Mouse (Mus musculus): Measurements from ENCODE around the gene Zp3. TPM values are rescaled to one million over a fixed set of nuclear protein-coding genes. Genes with fewer than 3 reads are reported as not detected.

Zp3 gene
- polyA plus RNA-seq (2014; fragmentation: Nextera tagmentation; extraction: Ambion mirVana), result 0.16 TPM in 1 of 2 replicates, not detected in the other

DNA sequence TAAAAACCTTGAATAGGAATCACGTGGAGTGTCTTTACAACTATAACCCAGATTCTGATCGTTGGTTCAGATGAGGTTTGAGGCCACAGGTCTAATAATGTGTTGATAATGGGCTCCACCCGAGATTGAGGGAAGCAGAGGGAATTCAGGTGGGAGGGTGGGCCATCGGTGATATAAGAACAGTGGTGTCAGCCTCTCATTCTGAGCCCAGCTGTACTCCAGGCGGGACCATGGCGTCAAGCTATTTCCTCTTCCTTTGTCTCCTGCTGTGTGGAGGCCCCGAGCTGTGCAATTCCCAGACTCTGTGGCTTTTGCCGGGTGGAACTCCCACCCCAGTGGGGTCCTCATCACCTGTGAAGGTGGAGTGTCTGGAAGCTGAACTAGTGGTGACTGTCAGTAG is at the start of gene Zp3:
Gene Zp3, plus strand, starts transcription at position 196 of the 400 bp plus-strand sequence.
- no peaks in the 10 kb centered on the region for H3K27me3 ChIP-seq (ENCODE audit: control insufficient read depth, insufficient read depth, low read length)
- H3K4me1 ChIP-seq (ENCODE audit: control insufficient read depth, insufficient read depth, low read length), result no peaks in the 10 kb centered on the region
- no peaks in the 10 kb centered on the region for H3K36me3 ChIP-seq (ENCODE audit: control insufficient read depth, insufficient read depth, low read length)
- DNase-seq, result no peak
- H3K4me3 ChIP-seq (replicated peaks; ENCODE audit: low read depth, low read length), result no peak within 1 kb of the TSS
- no peak within 1 kb of the TSS for H3K27ac ChIP-seq (replicated peaks; ENCODE audit: low read depth, low read length)
- ATAC-seq (ENCODE audit: low FRiP score, low TSS enrichment), result no peak
- no peak within 1 kb of the TSS for H3K9ac ChIP-seq (replicated peaks; ENCODE audit: low read length)
- no peaks in the 10 kb centered on the region for H3K9me3 ChIP-seq (ENCODE audit: control insufficient read depth, low read length)
- 82% methylated on average over 8 of the region's 8 CpGs for WGBS
- no peak within 1 kb of the TSS for H3K4me2 ChIP-seq (ENCODE audit: low read length)

DNA sequence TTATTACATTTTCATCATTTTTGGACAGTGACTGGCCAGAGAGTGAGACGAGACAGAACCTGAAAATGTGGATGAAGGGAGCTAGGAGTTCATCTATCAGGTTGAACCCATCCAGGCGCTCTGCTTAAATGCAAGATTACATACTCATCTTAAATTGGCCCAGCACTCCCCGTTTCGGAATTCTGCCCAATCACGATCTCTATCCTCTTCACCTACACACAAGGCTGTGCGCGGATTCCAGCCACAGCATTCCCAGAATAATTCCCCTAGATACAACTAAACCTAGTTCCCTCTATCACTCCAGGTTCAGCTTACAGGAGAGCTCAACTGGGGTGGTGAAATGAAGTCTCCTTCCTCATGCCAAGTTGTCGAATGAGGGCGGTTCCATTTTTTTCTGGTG is 48.4 kb upstream of the Zp3 start:
- Histone ChIP-seq H3K36me3 (ENCODE audit: control insufficient read depth, insufficient read depth, low read length) (peaks cover 52% of the 10 kb centered on the region), H3K9ac (replicated peaks; ENCODE audit: low read length) (peak overlapping the region; percentile 26; the same call in 1 of the 2 replicates), H3K4me1 (ENCODE audit: control insufficient read depth, insufficient read depth, low read length) (peaks cover 26% of the 10 kb centered on the region)

DNA sequence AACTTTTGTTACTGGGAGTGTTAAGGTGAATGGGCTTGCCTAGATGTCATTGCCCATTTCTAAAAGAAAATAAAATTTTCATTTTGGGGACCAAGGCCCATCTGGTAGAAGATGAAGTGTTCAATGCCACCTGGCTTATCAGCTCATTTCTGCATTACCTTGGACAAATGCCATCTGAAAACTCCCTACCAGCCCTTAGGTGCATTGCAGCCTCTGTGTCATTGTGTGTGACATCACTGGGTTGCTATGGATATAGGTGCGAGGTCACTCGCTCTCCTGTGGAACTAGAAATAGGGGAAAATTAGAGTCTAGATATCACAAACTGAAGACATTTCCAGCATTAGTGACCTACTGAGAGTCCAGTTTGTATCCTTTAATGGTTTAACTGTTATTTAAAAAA is 47.5 kb upstream of the Zp3 start:
- Histone ChIP-seq H3K4me3 (replicated peaks; ENCODE audit: low read depth, low read length) (peak overlapping the region; percentile 86), H3K36me3 (ENCODE audit: control insufficient read depth, insufficient read depth, low read length) (peaks cover 43% of the 10 kb centered on the region), H3K27ac (replicated peaks; ENCODE audit: low read depth, low read length) (no peak overlapping the region), H3K9me3 (ENCODE audit: control insufficient read depth, low read length) (no peaks in the 10 kb centered on the region), H3K4me1 (ENCODE audit: control insufficient read depth, insufficient read depth, low read length) (peaks cover 25% of the 10 kb centered on the region), H3K4me2 (ENCODE audit: low read length) (peak overlapping the region; percentile 75), H3K27me3 (ENCODE audit: control insufficient read depth, insufficient read depth, low read length) (no peaks in the 10 kb centered on the region), H3K9ac (replicated peaks; ENCODE audit: low read length) (peak overlapping the region; percentile 95)
- ATAC-seq (ENCODE audit: low FRiP score, low TSS enrichment), result no peak
- peak; percentile 65 for DNase-seq
- 52% methylated on average over 2 of the region's 2 CpGs for WGBS

More for the DNA sequence above, 48.4 kb upstream of the Zp3 start:
- WGBS, result 93% methylated on average over 9 of the region's 9 CpGs
- Histone ChIP-seq H3K4me3 (replicated peaks; ENCODE audit: low read depth, low read length) (peak overlapping the region; percentile 86), H3K9me3 (ENCODE audit: control insufficient read depth, low read length) (no peaks in the 10 kb centered on the region), H3K27me3 (ENCODE audit: control insufficient read depth, insufficient read depth, low read length) (no peaks in the 10 kb centered on the region), H3K27ac (replicated peaks; ENCODE audit: low read depth, low read length) (no peak overlapping the region), H3K4me2 (ENCODE audit: low read length) (peak overlapping the region; percentile 75)
- DNase-seq, result no peak
- ATAC-seq (ENCODE audit: low FRiP score, low TSS enrichment), result no peak

DNA sequence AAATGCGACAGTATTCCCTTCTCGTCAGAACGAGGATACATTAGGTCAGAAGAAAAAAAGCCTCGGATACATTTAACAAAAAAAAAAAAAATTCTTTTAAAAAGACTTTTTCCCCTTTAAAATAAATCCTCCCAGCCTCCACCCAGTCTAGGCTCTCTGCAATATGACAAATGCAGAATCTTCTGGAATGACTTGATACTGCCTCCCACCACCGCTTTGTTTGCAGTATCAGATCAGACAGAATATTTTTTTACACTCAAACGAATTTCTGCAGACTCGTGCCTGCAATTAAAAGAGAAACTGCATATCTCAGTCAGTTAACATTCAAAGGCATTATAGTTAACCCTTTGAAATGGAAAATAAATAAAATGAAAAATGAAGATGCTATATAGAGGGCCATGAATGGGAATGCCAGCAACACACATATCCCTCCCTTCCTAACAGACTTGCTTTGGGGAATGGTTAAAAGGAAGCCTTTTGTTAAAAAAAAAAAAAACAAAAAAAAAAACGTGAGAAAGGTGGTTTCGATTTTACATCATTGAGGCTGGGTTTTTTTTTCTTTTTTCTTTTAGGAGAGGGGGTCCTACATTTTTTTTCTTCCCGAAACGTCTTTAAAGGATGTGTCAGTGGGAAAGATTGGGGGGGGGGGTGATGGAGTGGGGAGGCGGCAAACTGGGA is 46.5 kb upstream of the Zp3 start:
- ATAC-seq (ENCODE audit: low FRiP score, low TSS enrichment), result no peak
- DNase-seq, result peak; percentile 67
- peaks cover 25% of the 10 kb centered on the region for H3K4me1 ChIP-seq (ENCODE audit: control insufficient read depth, insufficient read depth, low read length)
- peaks cover 36% of the 10 kb centered on the region for H3K36me3 ChIP-seq (ENCODE audit: control insufficient read depth, insufficient read depth, low read length)
- peak overlapping the region; percentile 95 for H3K9ac ChIP-seq (replicated peaks; ENCODE audit: low read length)
- no peaks in the 10 kb centered on the region for H3K27me3 ChIP-seq (ENCODE audit: control insufficient read depth, insufficient read depth, low read length)
- peak overlapping the region; percentile 86 for H3K4me3 ChIP-seq (replicated peaks; ENCODE audit: low read depth, low read length)
- H3K9me3 ChIP-seq (ENCODE audit: control insufficient read depth, low read length), result no peaks in the 10 kb centered on the region
- WGBS, result 11% methylated on average over 12 of the region's 12 CpGs
- peak overlapping the region; percentile 97 for H3K27ac ChIP-seq (replicated peaks; ENCODE audit: low read depth, low read length)
- H3K4me2 ChIP-seq (ENCODE audit: low read length), result peak overlapping the region; percentile 75

DNA sequence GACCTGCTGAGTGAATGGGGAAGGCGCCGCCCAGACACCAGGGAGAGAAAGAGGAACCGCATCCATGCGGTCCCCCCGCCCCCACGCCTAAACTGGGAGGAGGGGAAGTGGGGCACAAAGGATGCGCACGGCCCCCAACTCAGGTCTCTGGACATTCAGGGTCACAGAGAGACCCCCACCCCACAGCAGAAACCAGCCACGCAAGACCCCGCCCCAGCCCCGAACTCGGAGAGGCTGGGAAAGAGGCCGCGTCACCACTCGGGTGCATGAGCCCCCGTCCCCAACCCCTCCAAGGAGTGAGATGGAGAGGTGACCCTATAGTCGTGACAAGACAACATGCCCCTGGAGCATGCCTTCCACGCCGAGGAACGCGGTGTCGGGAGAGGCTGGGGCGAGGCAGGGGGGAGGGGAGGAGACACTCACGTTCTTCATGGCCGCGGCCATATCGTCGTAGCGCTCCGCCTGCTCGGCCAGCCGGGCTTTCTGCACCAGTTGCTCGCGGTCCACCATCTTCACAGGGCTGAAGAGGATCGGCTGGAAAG is 45.9 kb upstream of the Zp3 start:
- Histone ChIP-seq H3K4me2 (ENCODE audit: low read length) (peak overlapping the region; percentile 75), H3K36me3 (ENCODE audit: control insufficient read depth, insufficient read depth, low read length) (peaks cover 34% of the 10 kb centered on the region), H3K9ac (replicated peaks; ENCODE audit: low read length) (peak overlapping the region; percentile 95), H3K4me1 (ENCODE audit: control insufficient read depth, insufficient read depth, low read length) (peaks cover 25% of the 10 kb centered on the region), H3K4me3 (replicated peaks; ENCODE audit: low read depth, low read length) (peak overlapping the region; percentile 86), H3K9me3 (ENCODE audit: control insufficient read depth, low read length) (no peaks in the 10 kb centered on the region), H3K27me3 (ENCODE audit: control insufficient read depth, insufficient read depth, low read length) (no peaks in the 10 kb centered on the region), H3K27ac (replicated peaks; ENCODE audit: low read depth, low read length) (peak overlapping the region; percentile 97)
- DNase-seq, result peak; percentile 84
- WGBS, result under 1% methylated on average over 35 of the region's 35 CpGs
- ATAC-seq (ENCODE audit: low FRiP score, low TSS enrichment), result peak; percentile 80

DNA sequence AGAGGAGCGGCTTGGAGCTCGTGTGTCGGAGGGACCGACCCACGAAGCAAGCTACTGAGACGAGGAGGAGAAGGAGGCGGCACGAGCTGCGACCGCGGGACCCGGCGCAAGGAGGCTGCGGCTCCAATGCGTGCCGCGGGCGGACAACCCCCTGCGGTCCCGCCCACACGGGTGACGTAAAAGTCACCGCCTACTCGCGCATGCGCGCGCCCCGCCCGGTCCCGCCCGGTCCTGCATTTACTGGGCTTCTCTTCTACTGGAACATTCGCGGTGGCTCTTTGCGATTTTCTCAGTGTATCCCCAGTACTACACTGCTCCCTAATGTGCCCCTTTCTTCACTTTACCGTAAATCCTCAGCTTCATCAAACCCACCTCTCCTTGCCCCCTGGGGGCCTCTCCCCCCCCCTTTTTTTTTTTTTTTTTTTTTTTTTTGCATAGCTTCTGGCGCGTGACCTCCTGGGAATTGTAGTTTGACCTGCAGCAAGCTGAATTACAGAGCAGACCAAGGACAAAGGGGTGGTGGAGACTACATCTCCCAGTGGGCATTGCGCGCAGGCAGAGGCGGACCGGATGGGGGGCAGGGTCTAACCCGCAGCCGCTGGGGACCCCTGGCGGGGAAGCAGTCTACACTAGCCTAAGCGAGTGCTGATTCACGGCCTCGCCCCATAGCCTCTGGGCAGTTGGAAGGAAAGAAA is 45.3 kb upstream of the Zp3 start, which contains the start of gene Ywhag:
Gene Ywhag, minus strand, starts transcription at position 136 of the 695 bp plus-strand sequence.
- no peaks in the 10 kb centered on the region for H3K27me3 ChIP-seq (ENCODE audit: control insufficient read depth, insufficient read depth, low read length)
- peak; percentile 98 for DNase-seq
- peak within 1 kb of the TSS; percentile 86 for H3K4me3 ChIP-seq (replicated peaks; ENCODE audit: low read depth, low read length)
- H3K9ac ChIP-seq (replicated peaks; ENCODE audit: low read length), result peak within 1 kb of the TSS; percentile 95
- H3K9me3 ChIP-seq (ENCODE audit: control insufficient read depth, low read length), result no peaks in the 10 kb centered on the region
- under 1% methylated on average over 48 of the region's 48 CpGs for WGBS
- peak within 1 kb of the TSS; percentile 75 for H3K4me2 ChIP-seq (ENCODE audit: low read length)
- peaks cover 28% of the 10 kb centered on the region for H3K36me3 ChIP-seq (ENCODE audit: control insufficient read depth, insufficient read depth, low read length)
- peaks cover 25% of the 10 kb centered on the region for H3K4me1 ChIP-seq (ENCODE audit: control insufficient read depth, insufficient read depth, low read length)
- H3K27ac ChIP-seq (replicated peaks; ENCODE audit: low read depth, low read length), result peak within 1 kb of the TSS; percentile 97
- peak; percentile 94 for ATAC-seq (ENCODE audit: low FRiP score, low TSS enrichment)

DNA sequence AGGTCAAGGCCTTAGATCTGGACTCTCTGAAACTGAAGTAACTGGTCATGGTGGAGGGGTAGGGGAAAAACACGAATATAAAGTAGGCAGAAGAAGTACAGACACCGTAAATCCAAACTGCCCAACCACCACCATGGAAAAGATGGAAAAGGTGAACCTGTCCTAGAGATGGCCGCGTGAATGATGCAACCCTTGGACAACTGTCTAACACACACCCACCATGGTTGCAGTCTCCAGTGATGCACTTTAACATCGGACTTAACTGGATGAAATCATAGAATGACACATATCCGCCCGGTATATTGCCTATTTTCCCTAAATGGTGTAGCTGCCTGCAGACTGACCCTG is 44.7 kb upstream of the Zp3 start:
- no peaks in the 10 kb centered on the region for H3K27me3 ChIP-seq (ENCODE audit: control insufficient read depth, insufficient read depth, low read length)
- H3K27ac ChIP-seq (replicated peaks; ENCODE audit: low read depth, low read length), result peak overlapping the region; percentile 97
- ATAC-seq (ENCODE audit: low FRiP score, low TSS enrichment), result no peak; the same call in 1 of the 2 replicates
- H3K9ac ChIP-seq (replicated peaks; ENCODE audit: low read length), result peak overlapping the region; percentile 95
- peaks cover 23% of the 10 kb centered on the region for H3K36me3 ChIP-seq (ENCODE audit: control insufficient read depth, insufficient read depth, low read length)
- 56% methylated on average over 7 of the region's 7 CpGs for WGBS
- no peak for DNase-seq
- peak overlapping the region; percentile 75 for H3K4me2 ChIP-seq (ENCODE audit: low read length)
- H3K9me3 ChIP-seq (ENCODE audit: control insufficient read depth, low read length), result no peaks in the 10 kb centered on the region
- peaks cover 25% of the 10 kb centered on the region for H3K4me1 ChIP-seq (ENCODE audit: control insufficient read depth, insufficient read depth, low read length)
- peak overlapping the region; percentile 86 for H3K4me3 ChIP-seq (replicated peaks; ENCODE audit: low read depth, low read length)

DNA sequence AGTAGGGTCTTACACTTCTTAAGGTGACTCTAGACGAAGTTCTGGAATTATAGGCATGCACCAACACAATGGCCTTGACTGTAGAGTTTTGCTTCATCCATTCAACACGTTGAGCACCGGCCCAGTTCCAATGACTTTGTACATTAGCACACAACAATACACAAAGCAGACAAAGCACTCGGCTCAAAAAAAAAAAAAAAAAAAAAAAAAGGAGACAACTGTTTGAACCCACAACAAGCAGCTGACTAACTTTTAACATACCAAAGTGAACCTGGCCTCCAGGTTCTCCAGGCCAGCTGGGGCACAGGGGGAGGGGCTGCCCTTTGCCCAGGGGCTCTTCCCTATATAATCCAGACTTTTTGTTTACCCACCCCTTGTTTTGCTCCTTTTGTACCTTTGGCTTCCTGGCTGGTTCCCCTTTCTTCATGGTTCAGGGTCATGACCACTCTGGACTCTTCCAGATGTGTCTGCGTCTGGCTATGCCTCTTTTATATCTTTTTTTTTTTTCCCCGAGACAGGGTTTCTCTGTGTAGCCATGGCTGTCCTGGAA is 44.2 kb upstream of the Zp3 start:
- H3K27me3 ChIP-seq (ENCODE audit: control insufficient read depth, insufficient read depth, low read length), result no peaks in the 10 kb centered on the region
- H3K4me1 ChIP-seq (ENCODE audit: control insufficient read depth, insufficient read depth, low read length), result peaks cover 24% of the 10 kb centered on the region
- H3K9ac ChIP-seq (replicated peaks; ENCODE audit: low read length), result no peak overlapping the region
- ATAC-seq (ENCODE audit: low FRiP score, low TSS enrichment), result no peak
- peaks cover 17% of the 10 kb centered on the region for H3K36me3 ChIP-seq (ENCODE audit: control insufficient read depth, insufficient read depth, low read length)
- peak overlapping the region; percentile 97 for H3K27ac ChIP-seq (replicated peaks; ENCODE audit: low read depth, low read length)
- WGBS, result 85% methylated on average over 6 of the region's 6 CpGs
- H3K4me2 ChIP-seq (ENCODE audit: low read length), result no peak overlapping the region
- no peaks in the 10 kb centered on the region for H3K9me3 ChIP-seq (ENCODE audit: control insufficient read depth, low read length)
- no peak overlapping the region for H3K4me3 ChIP-seq (replicated peaks; ENCODE audit: low read depth, low read length)
- DNase-seq, result no peak
